In genomic region chr17:45680391-45680980, GRCm38 (mm10) we compare ENCODE assay signal across 9 mouse cellular contexts. TPM values are rescaled to one million over a fixed set of nuclear protein-coding genes. Genes with fewer than 3 reads are reported as not detected.
DNase-seq lines count a peak whose midpoint lies in the region; ATAC-seq lines count a peak whose summit lies in the region.
"Had no signal": no experiment of that assay in that cellular context is flagged by ENCODE, and none has a peak within 500 bp of the region (broad histone marks: within the 10 kb centered on the region; RNA-seq: fewer than 3 reads in every experiment).

No protein-coding gene starts in this region.

- no peaks in the 10 kb centered on the region for H3K27me3 ChIP-seq in embryonic facial prominence, embryonic 12.5 days
- no peaks in the 10 kb centered on the region for H3K27me3 ChIP-seq in heart, embryonic 16.5 days (ENCODE audit: control insufficient read depth, insufficient read depth, low read length)
- H3K27me3 ChIP-seq in limb, embryonic 15.5 days: no peaks in the 10 kb centered on the region
- no peaks in the 10 kb centered on the region for H3K27me3 ChIP-seq in neural tube, embryonic 15.5 days (replicated peaks)

- 49% methylated on average over 8 of the region's 8 CpGs for WGBS in embryonic facial prominence, embryonic 12.5 days
- WGBS in heart, embryonic 16.5 days: 54% methylated on average over 8 of the region's 8 CpGs
- 49% methylated on average over 8 of the region's 8 CpGs for WGBS in limb, embryonic 15.5 days
- 56% methylated on average over 8 of the region's 8 CpGs for WGBS in neural tube, embryonic 15.5 days

- peak overlapping the region; percentile 37 for H3K4me2 ChIP-seq in embryonic facial prominence, embryonic 12.5 days (replicated peaks)
- peak overlapping the region; percentile 56 for H3K4me2 ChIP-seq in heart, embryonic 16.5 days (ENCODE audit: low read depth, low read length)
- peak overlapping the region; percentile 23; the same call in 1 of the 2 replicates for H3K4me2 ChIP-seq in limb, embryonic 15.5 days
- peak overlapping the region; percentile 54 for H3K4me2 ChIP-seq in neural tube, embryonic 15.5 days

- H3K4me1 ChIP-seq in embryonic facial prominence, embryonic 12.5 days: peaks cover 21% of the 10 kb centered on the region
- H3K4me1 ChIP-seq in heart, embryonic 16.5 days (ENCODE audit: control insufficient read depth, insufficient read depth, low read length): peaks cover 11% of the 10 kb centered on the region
- H3K4me1 ChIP-seq in limb, embryonic 15.5 days: peaks cover 32% of the 10 kb centered on the region
- peaks cover 30% of the 10 kb centered on the region for H3K4me1 ChIP-seq in neural tube, embryonic 15.5 days

- H3K27ac ChIP-seq in embryonic facial prominence, embryonic 12.5 days: peak overlapping the region; percentile 62; the same call in 1 of the 2 replicates
- peak overlapping the region; percentile 61 for H3K27ac ChIP-seq in heart, embryonic 16.5 days (ENCODE audit: low read length)
- H3K27ac ChIP-seq in limb, embryonic 15.5 days: peak overlapping the region; percentile 54
- peak overlapping the region; percentile 84 for H3K27ac ChIP-seq in neural tube, embryonic 15.5 days (replicated peaks)

- H3K36me3 ChIP-seq in embryonic facial prominence, embryonic 12.5 days: peaks cover 24% of the 10 kb centered on the region
- peaks cover 8% of the 10 kb centered on the region for H3K36me3 ChIP-seq in heart, embryonic 16.5 days (ENCODE audit: control insufficient read depth, insufficient read depth)
- H3K36me3 ChIP-seq in limb, embryonic 15.5 days: peaks cover 28% of the 10 kb centered on the region
- H3K36me3 ChIP-seq in neural tube, embryonic 15.5 days: peaks cover 25% of the 10 kb centered on the region

- H3K4me3 ChIP-seq in embryonic facial prominence, embryonic 12.5 days: 0 out of 2 replicates have a peak overlapping the region, but pooled peaks have one; percentile 6
- peak overlapping the region; percentile 14; the same call in 1 of the 2 replicates for H3K4me3 ChIP-seq in heart, embryonic 16.5 days (ENCODE audit: low read length)
- no peak overlapping the region for H3K4me3 ChIP-seq in limb, embryonic 15.5 days
- H3K4me3 ChIP-seq in neural tube, embryonic 15.5 days (replicated peaks): peak overlapping the region; percentile 23

- ATAC-seq in embryonic facial prominence, embryonic 12.5 days (ENCODE audit: insufficient number of reproducible peaks, insufficient read depth, low FRiP score, low TSS enrichment): peak; percentile 16; the same call in 1 of the 2 replicates
- peak; percentile 85 for ATAC-seq in heart, embryonic 16.5 days (replicated peaks; ENCODE audit: extremely low read depth, insufficient read depth, low FRiP score)
- 0 out of 2 replicates have a peak, but pooled peaks have one; percentile 49 for ATAC-seq in limb, embryonic 15.5 days (ENCODE audit: insufficient number of reproducible peaks, low FRiP score, low TSS enrichment, low read depth)
- ATAC-seq in neural tube, embryonic 15.5 days (ENCODE audit: low FRiP score): peak; percentile 62
- ATAC-seq in granulocyte monocyte progenitor cell, adult 5-6 weeks (replicated peaks; ENCODE audit: poor library complexity, severe bottlenecking): no peak

- H3K9ac ChIP-seq in embryonic facial prominence, embryonic 12.5 days: 0 out of 2 replicates have a peak overlapping the region, but pooled peaks have one; percentile 19
- H3K9ac ChIP-seq in heart, embryonic 16.5 days (ENCODE audit: low read length): peak overlapping the region; percentile 63
- peak overlapping the region; percentile 35; the same call in 1 of the 2 replicates for H3K9ac ChIP-seq in limb, embryonic 15.5 days
- peak overlapping the region; percentile 41; the same call in 1 of the 2 replicates for H3K9ac ChIP-seq in neural tube, embryonic 15.5 days (replicated peaks)

- peak; percentile 76 for DNase-seq in adrenal gland, postnatal 14 days
- no peak for DNase-seq in adrenal gland, postnatal 4 days (ENCODE audit: low spot score in 2 of 2)
- peak; percentile 63 for DNase-seq in kidney, postnatal 14 days

- H3K9me3 ChIP-seq in embryonic facial prominence, embryonic 12.5 days: no peaks in the 10 kb centered on the region
- H3K9me3 ChIP-seq in heart, embryonic 16.5 days (replicated peaks; ENCODE audit: control insufficient read depth, low read length): no peaks in the 10 kb centered on the region
- H3K9me3 ChIP-seq in limb, embryonic 15.5 days: no peaks in the 10 kb centered on the region
- no peaks in the 10 kb centered on the region for H3K9me3 ChIP-seq in neural tube, embryonic 15.5 days (replicated peaks)

RNA-seq across cellular contexts. Expression of gene Mrpl14, which starts 5.6 kb away (rescaled TPM):
- 119 and 122 TPM in 2 replicates for total RNA-seq in adrenal gland, postnatal 14 days (2021)
- 100 to 1,000 TPM in 1 of 2 experiments, 10 to 100 TPM in 1; 95.6 to 103 TPM for total RNA-seq in adrenal gland, postnatal 4 days (2021)
- 137 and 153 TPM in 2 replicates for polyA plus RNA-seq in embryonic facial prominence, embryonic 12.5 days (2016; fragmentation: Nextera tagmentation; extraction: Ambion mirVana)
- 137 and 143 TPM in 2 replicates for polyA plus RNA-seq in heart, embryonic 16.5 days (2015; fragmentation: Nextera tagmentation; extraction: Ambion mirVana)
- polyA plus RNA-seq in limb, embryonic 15.5 days (2015; fragmentation: Nextera tagmentation; extraction: Ambion mirVana): 142 and 143 TPM in 2 replicates
- polyA plus RNA-seq in neural tube, embryonic 15.5 days (2015; fragmentation: Nextera tagmentation; extraction: Ambion mirVana): 129 and 132 TPM in 2 replicates
- total RNA-seq in granulocyte monocyte progenitor cell, adult 5-6 weeks (2014; fragmentation: Nextera tagmentation): 81.2 and 91.4 TPM in 2 replicates
- total RNA-seq in granulocyte monocyte progenitor cell, adult 5-6 weeks (2017): 10.6 and 36.8 TPM in 2 replicates

RNA-seq across cellular contexts. Expression of gene Tmem63b, which starts 6.2 kb away (rescaled TPM):
- 45.4 and 48.1 TPM in 2 replicates for total RNA-seq in adrenal gland, postnatal 14 days (2021)
- 10 to 100 TPM; 49.5 to 57.6 TPM for total RNA-seq in adrenal gland, postnatal 4 days (2021)
- polyA plus RNA-seq in embryonic facial prominence, embryonic 12.5 days (2016; fragmentation: Nextera tagmentation; extraction: Ambion mirVana): 43.1 and 45.4 TPM in 2 replicates
- polyA plus RNA-seq in heart, embryonic 16.5 days (2015; fragmentation: Nextera tagmentation; extraction: Ambion mirVana): 40.4 and 47.6 TPM in 2 replicates
- 38.1 and 39.2 TPM in 2 replicates for polyA plus RNA-seq in limb, embryonic 15.5 days (2015; fragmentation: Nextera tagmentation; extraction: Ambion mirVana)
- polyA plus RNA-seq in neural tube, embryonic 15.5 days (2015; fragmentation: Nextera tagmentation; extraction: Ambion mirVana): 123 and 145 TPM in 2 replicates
- total RNA-seq in granulocyte monocyte progenitor cell, adult 5-6 weeks (2014; fragmentation: Nextera tagmentation): 4.0 and 7.5 TPM in 2 replicates
- 3.4 and 5.6 TPM in 2 replicates for total RNA-seq in granulocyte monocyte progenitor cell, adult 5-6 weeks (2017)

RNA-seq across cellular contexts. Expression of gene Capn11, which starts 21.4 kb away (rescaled TPM):
- 0.11 and 0.49 TPM in 2 replicates for total RNA-seq in adrenal gland, postnatal 14 days (2021)
- total RNA-seq in adrenal gland, postnatal 4 days (2021): 1 to 10 TPM in 1 of 2 experiments, not detected in 1; 2.2 TPM
- 0.75 and 0.91 TPM in 2 replicates for polyA plus RNA-seq in embryonic facial prominence, embryonic 12.5 days (2016; fragmentation: Nextera tagmentation; extraction: Ambion mirVana)
- polyA plus RNA-seq in heart, embryonic 16.5 days (2015; fragmentation: Nextera tagmentation; extraction: Ambion mirVana): 0.34 and 0.84 TPM in 2 replicates
- 0.21 and 0.37 TPM in 2 replicates for polyA plus RNA-seq in limb, embryonic 15.5 days (2015; fragmentation: Nextera tagmentation; extraction: Ambion mirVana)
- 0.77 and 1.2 TPM in 2 replicates for polyA plus RNA-seq in neural tube, embryonic 15.5 days (2015; fragmentation: Nextera tagmentation; extraction: Ambion mirVana)
- 0.26 TPM in 1 of 2 replicates, not detected in the other for total RNA-seq in granulocyte monocyte progenitor cell, adult 5-6 weeks (2014; fragmentation: Nextera tagmentation)
- total RNA-seq in granulocyte monocyte progenitor cell, adult 5-6 weeks (2017): 0.69 TPM in 1 of 2 replicates, not detected in the other

RNA-seq across cellular contexts. Expression of gene 1600014C23Rik, which starts 53.2 kb away (rescaled TPM):
- total RNA-seq in adrenal gland, postnatal 14 days (2021): not detected in 2 replicates
- not detected for total RNA-seq in adrenal gland, postnatal 4 days (2021)
- polyA plus RNA-seq in embryonic facial prominence, embryonic 12.5 days (2016; fragmentation: Nextera tagmentation; extraction: Ambion mirVana): 0.47 TPM in 1 of 2 replicates, not detected in the other
- polyA plus RNA-seq in heart, embryonic 16.5 days (2015; fragmentation: Nextera tagmentation; extraction: Ambion mirVana): 0.54 and 1.4 TPM in 2 replicates
- polyA plus RNA-seq in limb, embryonic 15.5 days (2015; fragmentation: Nextera tagmentation; extraction: Ambion mirVana): 0.63 TPM in 1 of 2 replicates, not detected in the other
- polyA plus RNA-seq in neural tube, embryonic 15.5 days (2015; fragmentation: Nextera tagmentation; extraction: Ambion mirVana): 0.40 TPM in 1 of 2 replicates, not detected in the other
- not detected in 2 replicates for total RNA-seq in granulocyte monocyte progenitor cell, adult 5-6 weeks (2014; fragmentation: Nextera tagmentation)
- not detected in 2 replicates for total RNA-seq in granulocyte monocyte progenitor cell, adult 5-6 weeks (2017)
- polyA plus RNA-seq: C2C12 had no signal

Comparison
In these comparisons a context has a peak if more than half of its experiments do, and no peak if none do; other contexts are left out.
1. DNase-seq: peak in adrenal gland, postnatal 14 days (single experiment) and kidney, postnatal 14 days (single experiment); none in adrenal gland, postnatal 4 days (0 of 2).
2. Peak in every context shown above with its lines, with median percentiles within 50 percentile points of each other: H3K27ac ChIP-seq, H3K4me2 ChIP-seq and H3K9ac ChIP-seq.